Mouse (Mus musculus) spleen, adult 2 months (tissue): ENCODE data around the gene Nrap. TPM values are rescaled to one million over a fixed set of nuclear protein-coding genes. Genes with fewer than 3 reads are reported as not detected.

Source experiments
- DNase-seq, 2 experiments: peaks; one replicate each; pipeline versions ENCODE4 v3.0.0 to v3.0.0-alpha.2; 2012 to 2021; ENCODE audit warnings: low spot score in 2 of 2, low read depth in 1 of 2
- H3K27ac ChIP-seq: fragments of 200-500 bp; 2 replicates; pipeline ENCODE4 v1.5.1; 2012; ENCODE audit warnings: low read length, inconsistent platforms; ENCODE audit not compliant: insufficient read depth
- H3K27me3 ChIP-seq: fragments of 200-500 bp; 2 replicates; pipeline ENCODE4 v1.6.1; 2012; ENCODE audit warnings: mild to moderate bottlenecking, moderate library complexity, low read length, inconsistent platforms; ENCODE audit not compliant: control insufficient read depth, insufficient read depth
- H3K36me3 ChIP-seq: fragments of 200-500 bp; 2 replicates; pipeline ENCODE4 v1.6.1; 2012; ENCODE audit warnings: mild to moderate bottlenecking, low read length, inconsistent platforms; ENCODE audit not compliant: control insufficient read depth, insufficient read depth
- H3K4me1 ChIP-seq: fragments of 200-500 bp; 2 replicates; pipeline ENCODE4 v1.6.1; 2011; ENCODE audit warnings: inconsistent platforms; ENCODE audit not compliant: control insufficient read depth, insufficient read depth, insufficient read length
- H3K4me3 ChIP-seq: fragments of 200-500 bp; 2 replicates; pipeline ENCODE4 v1.5.1; 2011; ENCODE audit warnings: mild to moderate bottlenecking, inconsistent platforms; ENCODE audit not compliant: insufficient read depth, insufficient read length; ENCODE audit errors: extremely low read depth
- CTCF ChIP-seq: fragments of 200-500 bp; IDR thresholded peaks from 2 replicates; pipeline ENCODE4 v1.5.1; 2011; ENCODE audit warnings: mild to moderate bottlenecking, inconsistent platforms; ENCODE audit not compliant: insufficient read depth, insufficient read length, insufficient replicate concordance; ENCODE audit errors: extremely low read depth
- POLR2A ChIP-seq: fragments of 200-500 bp; IDR thresholded peaks from 2 replicates; pipeline ENCODE4 v1.6.1; 2011; ENCODE audit warnings: low read depth, low read length, inconsistent platforms
- WGBS: fragments of 180-500 bp; shearing (Covaris S2); methylation state at CpG from one replicate; pipeline ENCODE4 v1.1.7; 2018; 5-methylcytosine and 5-hydroxymethylcytosine counted together
- polyA plus RNA-seq: library from polyadenylated mRNA; depleted of rRNA; stranded (reverse); fragments of >200 nt; gene quantifications from 2 replicates; pipeline ENCODE4 v1.2.3, GENCODE M21; 2012

Gene Nrap
- polyA plus RNA-seq, 1 experiment, result 0.01 TPM

DNA sequence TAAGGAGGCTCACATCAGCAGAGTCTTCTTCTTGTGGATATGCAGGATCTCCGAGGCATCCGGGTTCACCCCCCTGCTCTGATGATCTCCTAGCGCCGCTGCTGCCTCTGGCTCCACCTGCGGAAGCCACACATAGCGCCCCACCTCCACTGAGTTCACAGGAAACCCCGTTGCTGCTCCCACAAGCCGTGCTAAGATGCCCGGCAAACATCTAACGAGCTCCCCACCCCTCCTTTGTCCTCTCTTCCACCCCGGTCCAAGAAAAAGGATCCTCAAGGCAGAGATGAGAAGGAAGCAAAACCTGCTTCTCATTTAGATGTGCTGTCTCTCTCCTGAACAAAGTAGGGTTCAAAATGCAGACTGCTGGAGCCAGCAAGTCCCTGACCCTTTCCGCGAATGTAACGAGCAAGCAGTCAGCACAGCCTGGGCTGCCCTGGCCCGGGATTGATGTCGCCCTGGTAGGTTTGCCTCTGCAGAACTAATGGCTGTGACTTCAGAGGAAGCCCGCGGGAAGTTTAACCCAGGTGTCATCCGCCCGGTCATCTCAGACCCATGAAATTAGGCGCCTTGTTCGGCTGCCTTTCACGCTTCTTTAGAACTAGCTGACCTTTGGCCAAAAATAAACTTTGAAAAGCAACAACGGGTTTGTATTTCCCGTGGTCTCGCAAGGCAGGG is 69.5 kb downstream of the Nrap start:
- no peak overlapping the region for H3K27ac ChIP-seq
- H3K27me3 ChIP-seq, result no peaks in the 10 kb centered on the region
- no peaks in the 10 kb centered on the region for H3K36me3 ChIP-seq
- H3K4me1 ChIP-seq, result no peaks in the 10 kb centered on the region
- peak in 1 of 2 experiments; percentile 45 for DNase-seq
- no peak overlapping the region; the same call in 1 of the 2 replicates for H3K4me3 ChIP-seq
- WGBS, result 39% methylated on average over 26 of the region's 26 CpGs
- TF ChIP-seq CTCF, result no peak
- TF ChIP-seq POLR2A, result no peak

DNA sequence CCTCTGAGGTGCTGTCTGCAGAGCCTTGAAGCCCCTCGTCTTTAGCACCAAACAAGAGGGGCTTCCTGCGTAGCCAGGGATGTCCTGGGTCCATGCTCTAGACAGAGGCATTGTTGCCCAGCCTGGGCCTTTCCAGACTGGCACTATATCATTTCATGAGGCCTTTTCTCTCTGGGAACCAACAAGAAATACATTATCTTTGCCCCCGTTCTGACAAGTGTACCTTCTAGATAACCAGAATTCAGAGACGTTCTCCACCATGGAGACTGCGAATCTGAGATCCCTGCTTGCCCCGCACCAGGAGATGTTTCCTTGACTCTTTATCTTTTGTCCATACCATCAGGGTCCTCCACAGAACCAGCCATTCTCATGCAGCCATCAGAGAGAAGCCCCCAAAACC is 70.2 kb downstream of the Nrap start:
- DNase-seq, result no peak
- no peaks in the 10 kb centered on the region for H3K4me1 ChIP-seq
- H3K4me3 ChIP-seq, result no peak overlapping the region
- no peaks in the 10 kb centered on the region for H3K36me3 ChIP-seq
- no peaks in the 10 kb centered on the region for H3K27me3 ChIP-seq
- no peak overlapping the region for H3K27ac ChIP-seq
- TF ChIP-seq CTCF (no peak), POLR2A (no peak)
- WGBS, result 81% methylated on average over 6 of the region's 6 CpGs

GRCm38 (mm10) chr19:56319219-56319618 is 70.6 kb downstream of the Nrap start:
- no peak for TF ChIP-seq CTCF
- no peak for TF ChIP-seq POLR2A
- Histone ChIP-seq H3K27ac (no peak overlapping the region), H3K4me1 (no peaks in the 10 kb centered on the region), H3K4me3 (no peak overlapping the region), H3K36me3 (no peaks in the 10 kb centered on the region), H3K27me3 (no peaks in the 10 kb centered on the region)
- DNase-seq, result no peak
- 84% methylated on average over 7 of the region's 7 CpGs for WGBS

DNA sequence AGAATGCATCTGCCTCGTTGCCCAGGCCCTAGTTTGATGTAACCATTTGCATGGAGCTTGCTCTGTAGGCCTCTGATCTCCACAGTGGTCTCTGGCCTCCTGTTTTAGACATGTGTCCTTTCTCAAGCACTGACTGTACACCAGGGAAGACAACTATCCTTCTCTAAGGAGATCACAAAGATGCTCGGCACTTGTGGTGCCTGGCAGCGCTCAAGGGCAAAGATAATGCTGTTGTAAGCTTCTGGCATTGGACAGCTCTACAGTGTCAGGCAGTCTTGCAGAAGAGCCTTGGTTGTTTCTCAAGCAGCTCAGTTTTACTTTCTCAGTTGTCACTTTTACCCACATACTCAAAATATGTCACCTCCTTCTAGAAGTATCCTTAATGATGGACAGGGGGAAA is 73.3 kb downstream of the Nrap start:
- WGBS, result 82% methylated on average over 3 of the region's 3 CpGs
- TF ChIP-seq CTCF (no peak), POLR2A (no peak)

DNA sequence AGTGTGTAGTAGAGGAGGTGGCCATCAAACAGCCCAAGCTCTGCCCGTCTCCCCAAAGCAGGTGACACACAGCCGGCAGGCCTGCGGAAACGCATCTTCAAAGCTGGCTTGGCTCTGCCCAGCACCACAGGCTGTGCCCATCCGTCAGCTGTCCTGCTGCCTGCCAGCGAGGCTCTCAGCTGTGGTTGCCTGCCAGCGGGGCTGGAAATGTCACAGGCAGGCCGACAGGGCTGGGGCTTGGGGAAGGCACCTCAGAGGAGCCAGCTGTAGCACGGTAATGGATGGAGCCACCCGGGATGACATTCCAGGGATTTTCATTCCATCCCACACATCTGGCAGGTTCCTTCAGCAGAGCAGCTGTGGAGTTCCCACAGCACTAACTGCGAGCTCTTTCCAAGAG is 89.0 kb downstream of the Nrap start:
- H3K27ac ChIP-seq, result no peak overlapping the region
- TF ChIP-seq CTCF (no peak), POLR2A (no peak)
- H3K36me3 ChIP-seq, result no peaks in the 10 kb centered on the region
- DNase-seq, result no peak
- no peak overlapping the region for H3K4me3 ChIP-seq
- no peaks in the 10 kb centered on the region for H3K27me3 ChIP-seq
- whole genome bisulfite sequencing, result 89% methylated on average over 11 of the region's 11 CpGs
- H3K4me1 ChIP-seq, result no peaks in the 10 kb centered on the region

More for the DNA sequence above, 73.3 kb downstream of the Nrap start:
- Histone ChIP-seq H3K27me3 (no peaks in the 10 kb centered on the region), H3K27ac (no peak overlapping the region), H3K4me3 (no peak overlapping the region), H3K4me1 (no peaks in the 10 kb centered on the region), H3K36me3 (no peaks in the 10 kb centered on the region)
- DNase-seq, result no peak

GRCm38 (mm10) chr19:56297264-56297663 is 92.6 kb downstream of the Nrap start:
- no peak for TF ChIP-seq POLR2A
- TF ChIP-seq CTCF, result no peak
- H3K27me3 ChIP-seq, result no peaks in the 10 kb centered on the region
- no peak overlapping the region for H3K27ac ChIP-seq
- WGBS, result 78% methylated on average over 3 of the region's 3 CpGs
- no peaks in the 10 kb centered on the region for H3K36me3 ChIP-seq
- no peak overlapping the region for H3K4me3 ChIP-seq
- no peak for DNase-seq
- H3K4me1 ChIP-seq, result no peaks in the 10 kb centered on the region

DNA sequence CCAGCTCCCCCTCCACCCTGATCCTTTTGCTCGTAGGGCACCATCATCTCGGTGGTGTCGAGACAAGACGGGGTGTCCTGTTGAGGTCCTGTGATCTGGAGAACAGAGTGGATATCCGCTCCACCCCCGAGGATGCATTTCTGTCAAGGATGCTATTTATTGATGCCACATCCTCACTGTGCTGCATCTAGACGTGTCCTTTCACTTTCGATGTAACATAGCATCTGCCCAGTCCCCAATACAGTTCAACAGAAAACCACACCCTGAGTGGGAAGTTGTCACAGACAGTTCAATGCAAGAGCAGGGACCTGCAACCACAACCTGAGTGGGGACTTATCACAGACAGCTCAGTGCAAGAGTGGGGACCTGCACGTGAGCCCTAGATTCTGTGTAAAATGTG is 93.2 kb downstream of the Nrap start:
- no peak for DNase-seq
- no peak overlapping the region for H3K4me3 ChIP-seq
- TF ChIP-seq CTCF (no peak), POLR2A (no peak)
- no peaks in the 10 kb centered on the region for H3K4me1 ChIP-seq
- no peaks in the 10 kb centered on the region for H3K36me3 ChIP-seq
- no peak overlapping the region for H3K27ac ChIP-seq
- whole genome bisulfite sequencing, result 53% methylated on average over 9 of the region's 9 CpGs
- H3K27me3 ChIP-seq, result no peaks in the 10 kb centered on the region
